Mouse (Mus musculus): ENCODE measurements around the gene Slc30a3. TPM values are rescaled to one million over a fixed set of nuclear protein-coding genes. Genes with fewer than 3 reads are reported as not detected.

Gene Slc30a3
- total RNA-seq (2021): not detected
- long read RNA-seq, experiment 1: 0 reads
- long read RNA-seq, experiment 2: 0 reads

- DNase-seq (ENCODE audit: low spot score in 2 of 2): no peak
These were observed at the start of gene Slc30a3 for GRCm38 (mm10) chr5:31108000-31108490. Slc30a3 (minus strand) TSS chr5:31108237.

GRCm38 (mm10) chr5:31154152-31154553 lies 46.1 kb upstream of the Slc30a3 start, which contains the start of gene Mpv17:
Mpv17 (minus strand) TSS chr5:31154251.
- peak; percentile 48 to 79 for DNase-seq (ENCODE audit: low spot score in 2 of 2)

GRCm38 (mm10) chr5:31153516-31154151 lies 45.6 kb upstream of the Slc30a3 start:
- peak in 1 of 2 experiments; percentile 27 for DNase-seq (ENCODE audit: low spot score in 2 of 2)

GRCm38 (mm10) chr5:31151746-31152145 lies 43.7 kb upstream of the Slc30a3 start:
- DNase-seq (ENCODE audit: low spot score in 2 of 2): no peak

- no peak for DNase-seq (ENCODE audit: low spot score in 2 of 2)
These were observed 41.7 kb upstream of the Slc30a3 start for GRCm38 (mm10) chr5:31149781-31150180.

DNA sequence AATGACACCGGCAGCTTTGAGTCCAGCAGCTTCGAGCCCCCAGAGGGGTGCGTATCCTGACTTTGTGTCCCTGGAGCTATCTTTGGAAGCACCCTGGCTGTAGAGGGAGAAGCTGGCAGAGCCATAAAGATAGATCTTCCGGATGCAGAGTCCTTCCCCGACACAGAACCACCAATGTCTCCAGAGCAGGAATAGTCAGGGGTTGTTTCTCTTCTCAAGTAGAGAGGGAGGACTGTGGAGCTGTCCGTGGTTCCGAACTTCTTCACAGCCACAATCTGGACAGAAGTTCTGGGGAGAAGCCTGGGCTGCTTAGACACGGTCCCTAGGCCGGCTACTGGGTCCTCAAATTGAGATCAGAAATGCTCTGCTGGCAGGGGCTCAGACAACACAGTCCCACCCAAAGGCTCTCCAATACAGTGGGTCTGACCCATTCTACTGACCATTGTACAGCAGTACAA lies 31.0 kb upstream of the Slc30a3 start:
- no peak for DNase-seq (ENCODE audit: low spot score in 2 of 2)

- no peak for DNase-seq (ENCODE audit: low spot score in 2 of 2)
These were observed 30.4 kb upstream of the Slc30a3 start, which contains the start of gene Ucn for GRCm38 (mm10) chr5:31138241-31138967. Ucn (minus strand) TSS chr5:31138829.

DNA sequence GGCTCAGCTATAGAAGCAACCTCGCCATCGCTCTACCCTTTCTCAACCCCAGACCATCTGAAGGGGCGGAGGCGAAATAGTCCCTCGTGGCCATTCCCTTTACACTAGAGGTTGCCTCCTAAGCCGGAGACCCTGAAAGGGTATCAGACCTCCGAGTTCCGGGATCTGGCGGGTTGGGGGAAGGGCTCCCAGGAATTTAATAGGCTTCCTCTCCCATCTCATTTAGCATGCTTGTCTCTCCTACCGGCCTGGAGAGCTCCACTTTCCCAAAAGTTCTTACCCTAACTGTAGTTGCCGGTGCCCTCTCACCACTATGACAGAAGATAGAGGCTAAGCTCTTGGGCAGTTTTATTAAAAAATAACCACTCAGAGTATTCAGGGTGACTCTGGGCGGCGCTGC lies 29.6 kb upstream of the Slc30a3 start:
- no peak for DNase-seq (ENCODE audit: low spot score in 2 of 2)

- no peak for DNase-seq (ENCODE audit: low spot score in 2 of 2)
These were observed 28.8 kb upstream of the Slc30a3 start for GRCm38 (mm10) chr5:31136730-31137424.

- no peak for DNase-seq (ENCODE audit: low spot score in 2 of 2)
These were observed 18.0 kb upstream of the Slc30a3 start for GRCm38 (mm10) chr5:31126050-31126449.

GRCm38 (mm10) chr5:31123481-31123880 lies 15.4 kb upstream of the Slc30a3 start:
- DNase-seq (ENCODE audit: low spot score in 2 of 2): no peak

DNA sequence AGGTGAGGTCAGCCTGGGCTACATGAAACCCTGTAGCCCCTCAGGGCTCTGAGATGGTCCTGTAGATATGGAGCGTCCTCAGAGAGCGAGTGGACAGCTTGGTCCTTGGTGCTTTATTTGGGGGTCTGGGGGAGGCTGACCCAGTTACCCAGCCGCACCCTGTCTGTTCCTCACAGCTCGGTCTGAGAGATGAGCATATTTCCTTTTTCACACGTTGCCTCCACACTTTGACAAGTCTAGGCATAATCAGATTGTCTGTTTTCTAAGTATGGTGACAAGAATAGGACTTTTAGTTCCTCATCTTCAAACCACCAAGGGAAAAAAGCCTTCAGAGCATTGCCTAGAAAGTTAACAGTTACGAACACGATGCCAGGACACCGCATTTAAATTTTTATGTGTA lies 13.1 kb upstream of the Slc30a3 start:
- DNase-seq (ENCODE audit: low spot score in 2 of 2): no peak

DNA sequence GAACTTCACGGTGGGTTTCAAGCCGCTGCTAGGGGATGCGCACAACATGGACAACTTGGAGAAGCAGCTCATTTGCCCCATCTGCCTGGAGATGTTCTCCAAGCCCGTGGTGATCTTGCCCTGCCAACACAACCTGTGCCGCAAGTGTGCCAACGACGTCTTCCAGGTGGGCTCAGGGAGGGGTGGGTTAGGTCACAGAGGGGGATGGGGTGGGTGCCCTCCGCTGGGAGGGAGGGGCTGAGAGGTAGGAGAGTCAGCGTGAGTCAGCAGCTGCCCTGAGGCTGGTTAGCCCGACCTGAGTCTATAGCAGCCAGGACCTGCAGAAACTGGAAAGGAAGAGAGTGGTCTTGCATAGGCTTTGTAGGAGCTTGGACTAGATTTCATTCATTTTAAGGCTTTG lies 8.9 kb upstream of the Slc30a3 start:
- no peak for DNase-seq (ENCODE audit: low spot score in 2 of 2)

DNA sequence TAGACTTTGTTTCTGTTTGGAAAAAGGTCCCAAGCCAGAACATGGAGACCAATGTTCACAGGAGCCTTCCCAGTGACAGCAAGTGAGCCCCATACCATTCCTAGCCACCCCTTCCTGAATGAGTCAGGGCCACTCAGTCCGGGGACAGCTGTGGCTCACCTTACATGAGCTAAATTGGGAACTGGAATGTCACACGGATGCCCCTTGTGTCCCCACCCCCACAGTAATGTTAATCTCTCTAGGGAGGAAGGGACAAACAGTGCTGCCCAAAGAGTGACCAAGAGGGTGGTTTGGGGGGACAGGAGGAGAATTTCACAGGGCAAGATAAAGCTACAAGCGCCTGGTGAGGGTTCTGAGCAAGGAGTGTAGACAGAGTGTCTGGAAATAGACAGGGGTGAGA lies 8.3 kb upstream of the Slc30a3 start, which contains the start of gene Trim54:
TSS of gene Trim54 (plus strand) at position 359 of the 400 bp plus-strand sequence.
- no peak for DNase-seq (ENCODE audit: low spot score in 2 of 2)

- no peak for DNase-seq (ENCODE audit: low spot score in 2 of 2)
These were observed 2.7 kb upstream of the Slc30a3 start for GRCm38 (mm10) chr5:31110781-31111180.

GRCm38 (mm10) chr5:31105814-31106335 lies 2.2 kb downstream of the Slc30a3 start, which contains the start of gene Dnajc5g:
Dnajc5g (plus strand) TSS chr5:31106285.
- no peak for DNase-seq (ENCODE audit: low spot score in 2 of 2)

DNA sequence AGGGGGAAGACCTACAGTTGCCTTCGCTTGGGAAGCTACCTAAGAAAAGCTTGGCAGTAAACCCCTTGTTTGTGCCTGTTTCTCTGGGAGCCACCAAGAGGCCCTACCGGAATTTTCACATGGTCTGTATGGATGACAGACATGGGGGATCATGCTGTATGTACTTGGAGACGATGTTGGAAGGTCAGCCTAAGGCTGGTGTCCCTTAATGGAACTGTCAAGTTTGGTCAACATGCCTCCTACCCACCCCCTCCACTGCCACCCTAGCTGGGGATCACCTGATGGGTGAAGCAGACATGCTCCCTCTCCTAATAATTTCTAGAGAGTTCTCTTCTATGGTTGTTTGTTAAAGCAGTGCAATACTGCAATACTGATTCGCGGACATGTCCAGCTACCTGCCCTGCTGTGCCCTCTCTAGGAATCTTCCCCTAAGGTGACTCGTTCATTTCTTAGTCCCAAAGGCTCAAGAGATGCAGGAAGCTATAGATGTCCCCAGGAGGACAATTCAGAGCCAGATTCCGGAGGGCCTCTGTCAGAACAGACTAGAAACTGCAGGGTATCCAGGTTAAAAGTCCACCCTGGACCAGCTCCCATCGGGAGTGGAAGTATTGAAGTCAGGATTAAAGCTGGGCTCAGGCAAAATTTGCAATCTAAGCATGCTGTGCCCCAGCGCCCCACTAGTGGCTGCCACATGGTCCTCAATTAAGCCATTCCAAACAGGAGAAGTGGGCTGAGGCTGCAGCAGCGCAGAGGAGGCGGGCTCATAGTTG lies 12.1 kb downstream of the Slc30a3 start:
- no peak for DNase-seq (ENCODE audit: low spot score in 2 of 2)

GRCm38 (mm10) chr5:31094799-31095691 lies 13.0 kb downstream of the Slc30a3 start:
- peak in 1 of 2 experiments; percentile 44 for DNase-seq (ENCODE audit: low spot score in 2 of 2)

GRCm38 (mm10) chr5:31094100-31094798 lies 13.8 kb downstream of the Slc30a3 start:
- DNase-seq (ENCODE audit: low spot score in 2 of 2): no peak

Measured in gastrocnemius, postnatal 4 days (tissue).